Mouse (Mus musculus) liver, embryonic 13.5 days (tissue): ENCODE results near the gene Poldip3. TPM values are rescaled to one million over a fixed set of nuclear protein-coding genes. Genes with fewer than 3 reads are reported as not detected.

Experiments
- polyA plus RNA-seq: library from polyadenylated mRNA; unstranded; fragments of >200 nt; fragmentation: Nextera tagmentation; extraction: Ambion mirVana; gene quantifications from 2 replicates; pipeline ENCODE4 v1.2.1, GENCODE M21; 2015

Poldip3 gene
- polyA plus RNA-seq, 1 experiment from 2014 or later = 65.0 TPM

Other genes starting within 250 kb of the Poldip3 start
- gene Tcf20, start 161.5 kb downstream of the Poldip3 start, polyA plus RNA-seq = 3.0 and 3.1 TPM in 2 replicates
- gene Nfam1, start 116.1 kb downstream of the Poldip3 start, polyA plus RNA-seq = 5.9 and 7.0 TPM in 2 replicates
- gene Serhl, start 59.9 kb downstream of the Poldip3 start, polyA plus RNA-seq = 20.1 and 23.8 TPM in 2 replicates
- 35.6 and 40.9 TPM in 2 replicates for gene Rrp7a, start 26.6 kb downstream of the Poldip3 start, polyA plus RNA-seq
- gene Cyb5r3, start 23.2 kb upstream of the Poldip3 start, polyA plus RNA-seq = 110 and 147 TPM in 2 replicates
- gene A4galt, start 102.4 kb upstream of the Poldip3 start, polyA plus RNA-seq = 0.05 and 0.07 TPM in 2 replicates
- 15.2 and 16.2 TPM in 2 replicates for gene Arfgap3, start 200.9 kb upstream of the Poldip3 start, polyA plus RNA-seq